Mouse (Mus musculus) heart, postnatal 0 days (tissue): ENCODE data around the gene Resf1. TPM values are rescaled to one million over a fixed set of nuclear protein-coding genes. Genes with fewer than 3 reads are reported as not detected.
A peak's percentile ranks its signal among the peaks of the same experiment; 100 is the strongest.

Experiments used
- ATAC-seq: fragments of 200-750 bp; cut with Nextera tagmentation; 2 replicates; pipeline ENCODE4 v1.8.0; 2017; ENCODE audit warnings: low read depth, moderate number of reproducible peaks, moderate library complexity; ENCODE audit not compliant: insufficient read depth
- DNase-seq: peaks from one replicate; pipeline ENCODE4 v3.0.0-alpha.2; 2016; ENCODE audit warnings: low spot score
- H3K27ac ChIP-seq: fragments of 300-500 bp; sonication (generic); 2 replicates; pipeline ENCODE4 v1.5.1; 2014; ENCODE audit warnings: low read depth, mild to moderate bottlenecking
- H3K27me3 ChIP-seq: fragments of 300-500 bp; sonication (generic); 2 replicates; pipeline ENCODE4 v1.6.1; 2014; ENCODE audit warnings: low read length, mixed read lengths; ENCODE audit not compliant: control insufficient read depth, insufficient read depth
- H3K36me3 ChIP-seq: fragments of 300-500 bp; sonication (generic); replicated peaks from 2 replicates; pipeline ENCODE4 v1.6.1; 2014; ENCODE audit warnings: low read length, mixed read lengths; ENCODE audit not compliant: control insufficient read depth, insufficient read depth
- H3K4me1 ChIP-seq: fragments of 300-500 bp; sonication (generic); 2 replicates; pipeline ENCODE4 v1.6.1; 2014; ENCODE audit warnings: antibody characterized with exemption; ENCODE audit not compliant: control insufficient read depth, insufficient read depth
- H3K4me2 ChIP-seq: fragments of 300-500 bp; sonication (generic); 2 replicates; pipeline ENCODE4 v1.6.1; 2014; ENCODE audit warnings: low read depth, mild to moderate bottlenecking, low read length, moderate library complexity
- H3K4me3 ChIP-seq: fragments of 300-500 bp; sonication (generic); 2 replicates; pipeline ENCODE4 v1.5.1; 2014; ENCODE audit warnings: low read depth, low read length
- H3K9ac ChIP-seq: fragments of 300-500 bp; sonication (generic); replicated peaks from 2 replicates; pipeline ENCODE4 v1.6.1; 2014; ENCODE audit warnings: low read depth, low read length, mixed read lengths
- H3K9me3 ChIP-seq: fragments of 300-500 bp; sonication (generic); replicated peaks from 2 replicates; pipeline ENCODE4 v1.6.1; 2016; ENCODE audit warnings: low read length; ENCODE audit not compliant: control insufficient read depth
- CTCF ChIP-seq: IDR thresholded peaks from 2 replicates; pipeline ENCODE4 v1.5.1; 2016; ENCODE audit warnings: antibody characterized with exemption, control low read depth, low read depth
- EP300 ChIP-seq: IDR thresholded peaks from 2 replicates; pipeline ENCODE4 v1.6.1; 2016; ENCODE audit warnings: antibody characterized with exemption, low read depth
- WGBS: fragments of 180-500 bp; shearing (Covaris S2); extraction: QIAGEN DNeasy Blood & Tissue Kit; methylation state at CpG from one replicate; pipeline ENCODE4 v1.1.7; 2014; 5-methylcytosine and 5-hydroxymethylcytosine counted together
- polyA plus RNA-seq: library from polyadenylated mRNA; unstranded; fragments of >200 nt; fragmentation: Nextera tagmentation; extraction: Ambion mirVana; gene quantifications from 2 replicates; pipeline ENCODE4 v1.2.1, GENCODE M21; 2015
- total RNA-seq: library from RNA; depleted of rRNA; stranded (reverse); fragments of >200 nt; gene quantifications from 2 replicates; pipeline ENCODE4 v1.2.3, GENCODE M21; 2014; ENCODE audit warnings: low replicate concordance

The Resf1 gene
- total and polyA plus RNA-seq, 2 experiments from 2014 or later: 13.6 to 28.0 TPM

DNA sequence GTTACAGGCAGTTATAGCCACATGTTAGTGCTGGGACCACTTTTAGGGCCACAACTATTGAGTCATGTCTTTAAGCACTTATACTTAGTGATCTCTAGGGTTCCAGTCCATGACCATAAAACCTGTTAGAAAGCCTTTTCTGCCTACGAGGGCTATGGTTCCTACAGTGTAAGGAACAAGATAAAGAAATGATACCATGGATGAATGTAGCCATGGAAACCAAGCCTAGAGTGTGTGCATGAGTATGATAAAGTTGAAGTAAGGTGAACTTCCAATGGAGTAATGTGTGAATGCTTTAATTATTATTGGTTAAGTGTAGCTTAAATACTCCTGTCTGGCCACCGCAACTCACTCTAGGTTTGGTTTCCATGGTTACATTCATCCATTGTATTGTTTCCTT, 1.8 kb downstream of the Resf1 start:
- no peak for ATAC-seq

GRCm38 (mm10) chr6:149311778-149312177, 2.6 kb downstream of the Resf1 start:
- ATAC-seq: no peak
- no peaks in the 10 kb centered on the region for H3K27me3 ChIP-seq
- peaks cover 17% of the 10 kb centered on the region; the same call in 1 of the 2 replicates for H3K4me1 ChIP-seq
- WGBS: 45% methylated on average over 1 of the region's 1 CpGs
- no peak overlapping the region for H3K4me3 ChIP-seq
- TF ChIP-seq CTCF (no peak), EP300 (no peak)
- no peak overlapping the region for H3K4me2 ChIP-seq
- H3K36me3 ChIP-seq: peaks cover 31% of the 10 kb centered on the region
- no peak overlapping the region for H3K27ac ChIP-seq
- H3K9me3 ChIP-seq: no peaks in the 10 kb centered on the region
- DNase-seq: no peak
- no peak overlapping the region for H3K9ac ChIP-seq

More for the DNA sequence above, 1.8 kb downstream of the Resf1 start:
- Histone ChIP-seq H3K36me3 (peaks cover 28% of the 10 kb centered on the region), H3K4me1 (peaks cover 17% of the 10 kb centered on the region; the same call in 1 of the 2 replicates), H3K4me3 (peak overlapping the region; percentile 95), H3K27ac (no peak overlapping the region), H3K9me3 (no peaks in the 10 kb centered on the region), H3K4me2 (peak overlapping the region; percentile 58), H3K9ac (no peak overlapping the region), H3K27me3 (no peaks in the 10 kb centered on the region)
- DNase-seq: no peak
- WGBS: 61% methylated on average over 2 of the region's 2 CpGs
- TF ChIP-seq EP300 (no peak), CTCF (no peak)

DNA sequence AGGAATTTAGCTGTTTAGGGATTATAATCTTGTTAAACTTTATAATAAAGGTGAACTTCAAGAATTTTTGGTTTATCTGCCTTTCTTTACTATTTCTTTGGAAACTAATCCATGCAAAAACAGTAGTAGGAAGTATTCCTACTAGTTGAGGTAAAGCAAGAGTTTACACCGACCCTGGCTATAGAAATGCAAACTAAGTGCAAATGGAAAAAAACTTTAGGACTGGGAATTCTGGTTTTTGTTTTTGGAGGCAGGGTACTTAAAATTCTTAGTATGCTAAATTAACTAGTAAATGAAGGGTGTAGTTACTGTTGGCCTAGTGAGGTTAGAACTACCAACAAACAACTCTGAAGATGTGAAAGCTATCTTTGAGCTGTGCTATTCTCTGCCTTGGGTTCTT, 3.0 kb downstream of the Resf1 start:
- H3K9ac ChIP-seq: no peak overlapping the region
- H3K4me2 ChIP-seq: no peak overlapping the region
- peaks cover 35% of the 10 kb centered on the region for H3K36me3 ChIP-seq
- no peaks in the 10 kb centered on the region for H3K27me3 ChIP-seq
- H3K9me3 ChIP-seq: no peaks in the 10 kb centered on the region
- DNase-seq (no peak), ATAC-seq (no peak)
- H3K4me1 ChIP-seq: peaks cover 17% of the 10 kb centered on the region; the same call in 1 of the 2 replicates
- 79% methylated on average over 1 of the region's 1 CpGs for WGBS
- TF ChIP-seq CTCF (no peak), EP300 (no peak)
- no peak overlapping the region for H3K27ac ChIP-seq
- no peak overlapping the region for H3K4me3 ChIP-seq

- H3K9me3 ChIP-seq: no peaks in the 10 kb centered on the region
- H3K36me3 ChIP-seq: peaks cover 56% of the 10 kb centered on the region
- H3K9ac ChIP-seq: no peak overlapping the region
- DNase-seq (no peak), ATAC-seq (no peak)
- H3K27ac ChIP-seq: no peak overlapping the region
- H3K27me3 ChIP-seq: no peaks in the 10 kb centered on the region
- TF ChIP-seq EP300 (no peak), CTCF (no peak)
- no peak overlapping the region for H3K4me3 ChIP-seq
- WGBS: 80% methylated on average over 2 of the region's 2 CpGs
- H3K4me2 ChIP-seq: no peak overlapping the region
- peaks cover 17% of the 10 kb centered on the region; the same call in 1 of the 2 replicates for H3K4me1 ChIP-seq
These were observed 5.7 kb downstream of the Resf1 start for GRCm38 (mm10) chr6:149314918-149315317.

- no peak overlapping the region for H3K9ac ChIP-seq
- no peaks in the 10 kb centered on the region for H3K9me3 ChIP-seq
- ATAC-seq (no peak), DNase-seq (no peak)
- H3K36me3 ChIP-seq: peaks cover 72% of the 10 kb centered on the region
- WGBS: 54% methylated on average over 4 of the region's 4 CpGs
- no peak overlapping the region for H3K4me3 ChIP-seq
- no peak overlapping the region for H3K4me2 ChIP-seq
- TF ChIP-seq EP300: no peak
- H3K27ac ChIP-seq: no peak overlapping the region
- no peaks in the 10 kb centered on the region for H3K27me3 ChIP-seq
- H3K4me1 ChIP-seq: no peaks in the 10 kb centered on the region
These were observed 14.5 kb downstream of the Resf1 start for GRCm38 (mm10) chr6:149323523-149324241.

DNA sequence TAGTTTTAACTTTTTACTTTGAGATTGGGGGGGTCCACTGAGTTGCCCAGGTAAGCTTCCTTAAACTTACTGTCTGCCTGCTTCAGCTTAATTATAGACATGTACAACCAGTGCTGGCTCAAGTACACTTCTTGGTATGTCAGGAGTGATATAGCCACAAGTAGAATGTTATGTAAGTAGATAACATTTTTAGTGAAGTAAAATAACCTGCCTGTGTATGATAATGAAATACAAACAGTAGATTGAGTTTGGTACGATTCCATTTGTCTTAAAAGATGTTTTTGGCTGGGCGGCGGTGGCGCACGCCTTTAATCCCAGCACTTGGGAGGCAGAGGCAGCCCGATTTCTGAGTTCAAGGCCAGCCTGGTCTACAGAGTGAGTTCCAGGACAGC, 15.0 kb downstream of the Resf1 start:
- WGBS: 96% methylated on average over 6 of the region's 6 CpGs
- Histone ChIP-seq H3K27me3 (no peaks in the 10 kb centered on the region), H3K27ac (no peak overlapping the region), H3K9me3 (no peaks in the 10 kb centered on the region), H3K4me2 (no peak overlapping the region), H3K4me1 (no peaks in the 10 kb centered on the region), H3K9ac (no peak overlapping the region), H3K36me3 (peaks cover 75% of the 10 kb centered on the region), H3K4me3 (no peak overlapping the region)
- DNase-seq: no peak
- no peak for TF ChIP-seq CTCF
- no peak for TF ChIP-seq EP300
- no peak for ATAC-seq
